Mouse (Mus musculus): ENCODE data around the gene Lrrc9.

DNA sequence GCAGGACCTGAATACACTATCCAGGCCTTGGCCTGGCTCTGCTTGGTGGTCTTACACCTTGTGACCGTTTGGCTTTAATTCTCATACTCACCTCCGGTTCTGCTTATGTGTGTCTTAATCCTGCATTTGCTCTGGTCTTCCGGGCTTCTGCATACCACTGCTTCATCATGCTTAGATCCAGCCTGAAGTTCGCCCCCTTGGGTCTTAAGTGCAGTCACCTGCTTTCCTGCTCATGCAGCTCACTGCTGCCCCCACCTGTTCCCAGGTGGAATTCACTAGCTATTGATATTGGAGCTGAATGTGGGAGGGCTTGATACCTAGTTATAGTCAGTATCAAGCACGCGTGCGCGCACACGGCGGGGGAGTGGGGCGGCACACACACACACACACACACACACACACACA, 13.9 kb upstream of the Lrrc9 start:
- TF ChIP-seq CTCF (IDR thresholded peaks at IDR 0.05; ENCODE audit: control insufficient read depth, insufficient read depth, low read length) (peak; percentile 70), POLR2A (IDR thresholded peaks at IDR 0.05; ENCODE audit: borderline replicate concordance, control insufficient read depth, low read depth, low read length) (no peak)
